Mouse (Mus musculus) embryonic fibroblast, embryonic 13.5 days (primary cell): ENCODE results near the gene Gzmn.

ENCODE experiments used
- CTCF ChIP-seq: IDR thresholded peaks from 2 replicates; pipeline ENCODE4 v1.5.1; 2011; ENCODE audit warnings: mild to moderate bottlenecking, control low read depth, low read length, moderate library complexity, borderline replicate concordance; ENCODE audit not compliant: insufficient read depth
- POLR2A ChIP-seq: IDR thresholded peaks from 2 replicates; pipeline ENCODE4 v1.6.1; 2011; ENCODE audit warnings: low read depth, mild to moderate bottlenecking, control low read depth, low read length, moderate library complexity

DNA sequence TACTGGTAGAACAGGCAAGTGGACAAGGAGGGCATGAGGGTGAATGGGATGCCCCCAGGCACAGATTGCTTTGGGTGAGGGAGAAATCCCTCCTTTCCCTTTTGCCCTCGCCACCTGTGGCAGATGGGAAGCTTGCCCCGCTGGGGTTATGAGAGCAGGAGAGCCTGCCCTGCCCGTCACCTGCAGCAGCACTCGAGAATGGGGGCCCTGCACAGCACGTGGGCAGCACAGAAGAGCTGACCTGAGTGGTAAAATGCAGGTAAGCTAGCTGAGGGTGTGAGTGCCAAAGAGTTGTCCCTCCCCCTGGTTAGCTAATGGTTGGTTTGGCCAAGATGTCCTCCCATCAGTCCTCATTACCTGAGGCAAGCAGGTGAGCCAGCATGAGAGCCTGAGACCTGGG, 12.1 kb upstream of the Gzmn start:
- no peak for TF ChIP-seq CTCF
- TF ChIP-seq POLR2A, result no peak
